Mouse (Mus musculus): ENCODE measurements around the gene Kat2b.

DNA sequence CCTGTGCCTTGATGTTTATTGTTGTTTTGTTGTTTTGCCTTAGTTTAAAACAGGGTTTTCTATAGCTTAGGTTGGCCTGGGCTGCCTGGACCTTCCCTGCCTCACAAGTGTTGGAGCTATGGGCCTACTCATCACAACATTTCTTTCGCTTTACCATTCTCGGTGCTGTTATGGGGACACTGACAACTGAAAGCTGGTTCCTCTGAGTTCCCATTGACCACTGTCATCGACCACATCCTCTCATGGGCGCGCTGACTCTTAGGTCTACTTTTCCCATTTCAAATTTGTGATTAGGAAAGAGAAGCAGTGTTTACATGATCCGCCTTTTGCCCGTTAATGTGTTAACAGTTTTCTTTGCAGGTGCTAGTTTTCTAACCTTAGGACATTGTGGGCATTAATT is 51.7 kb downstream of the Kat2b start:
- TF ChIP-seq CTCF (IDR thresholded peaks at IDR 0.05; ENCODE audit: insufficient read depth, low read length) (no peak), POLR2A (IDR thresholded peaks at IDR 0.05; ENCODE audit: borderline replicate concordance, extremely low read depth, low read depth, low read length) (no peak)

Data from lung, adult 2 months (tissue).